Mouse (Mus musculus) liver, adult 2 months (tissue): ENCODE measurements around the gene Tcf7. TPM values are rescaled to one million over a fixed set of nuclear protein-coding genes. Genes with fewer than 3 reads are reported as not detected.

Experiments
- DNase-seq: peaks from one replicate; pipeline ENCODE4 v3.0.0-alpha.2; 2011; ENCODE audit warnings: low read depth, low spot score; ENCODE audit errors: extremely low read depth
- H3K27ac ChIP-seq: fragments of 200-500 bp; replicated peaks from 2 replicates; pipeline ENCODE4 v1.5.1; 2012; ENCODE audit warnings: low read depth, mild to moderate bottlenecking, control low read depth, inconsistent platforms, low read length; ENCODE audit not compliant: insufficient read depth
- H3K27me3 ChIP-seq: fragments of 200-500 bp; 2 replicates; pipeline ENCODE4 v1.6.1; 2012; ENCODE audit warnings: mild to moderate bottlenecking, moderate library complexity, low read length, inconsistent platforms; ENCODE audit not compliant: control insufficient read depth, insufficient read depth
- H3K36me3 ChIP-seq: fragments of 200-500 bp; 2 replicates; pipeline ENCODE4 v1.6.1; 2012; ENCODE audit warnings: low read length, inconsistent platforms; ENCODE audit not compliant: control insufficient read depth, insufficient read depth
- H3K4me1 ChIP-seq: fragments of 200-500 bp; 2 replicates; pipeline ENCODE4 v1.6.1; 2011; ENCODE audit warnings: low read length; ENCODE audit not compliant: control insufficient read depth, insufficient read depth
- H3K4me3 ChIP-seq: fragments of 200-500 bp; 2 replicates; pipeline ENCODE4 v1.5.1; 2011; ENCODE audit warnings: low read depth, mild to moderate bottlenecking, control low read depth, low read length, moderate library complexity; ENCODE audit not compliant: insufficient read depth
- H3K79me2 ChIP-seq: fragments of 200-500 bp; 2 replicates; pipeline ENCODE4 v1.6.1; 2012; ENCODE audit warnings: inconsistent platforms, mild to moderate bottlenecking, low read length, moderate library complexity; ENCODE audit not compliant: control insufficient read depth, insufficient read depth
- H3K9ac ChIP-seq: fragments of 200-500 bp; 2 replicates; pipeline ENCODE4 v1.6.1; 2012; ENCODE audit warnings: low read depth, mild to moderate bottlenecking, control low read depth, inconsistent platforms, low read length
- CTCF ChIP-seq: fragments of 200-500 bp; IDR thresholded peaks from 2 replicates; pipeline ENCODE4 v1.5.1; 2011; ENCODE audit warnings: low read depth, low read length, control low read depth
- POLR2A ChIP-seq: fragments of 200-500 bp; IDR thresholded peaks from 2 replicates; pipeline ENCODE4 v1.6.1; 2011; ENCODE audit warnings: low read length, control low read depth; ENCODE audit not compliant: insufficient read depth; ENCODE audit errors: extremely low read depth
- WGBS: fragments of 180-500 bp; shearing (Covaris S2); methylation state at CpG from one replicate; pipeline ENCODE4 v1.1.7; 2018; 5-methylcytosine and 5-hydroxymethylcytosine counted together
- polyA plus RNA-seq: library from polyadenylated mRNA; depleted of rRNA; stranded (reverse); fragments of >200 nt; gene quantifications from 2 replicates; pipeline ENCODE4 v1.2.3, GENCODE M21; 2012
- total RNA-seq: library from RNA; depleted of rRNA; stranded (reverse); fragments of >200 nt; gene quantifications from 2 replicates; pipeline ENCODE4 v1.2.3, GENCODE M21; 2014

Gene Tcf7
- total and polyA plus RNA-seq, 2 experiments: 1.1 to 7.5 TPM

- no peak overlapping the region for H3K4me3 ChIP-seq
- no peak overlapping the region for H3K27ac ChIP-seq
- no peaks in the 10 kb centered on the region for H3K27me3 ChIP-seq
- no peak for DNase-seq
- H3K36me3 ChIP-seq: no peaks in the 10 kb centered on the region
- H3K9ac ChIP-seq: no peak overlapping the region
- no peaks in the 10 kb centered on the region for H3K4me1 ChIP-seq
- H3K79me2 ChIP-seq: no peaks in the 10 kb centered on the region
- 70% methylated on average over 4 of the region's 4 CpGs for WGBS
- TF ChIP-seq POLR2A (no peak), CTCF (no peak)
These were observed 22.5 kb upstream of the Tcf7 start for GRCm38 (mm10) chr11:52305266-52305665.

GRCm38 (mm10) chr11:52302668-52303067 is 19.9 kb upstream of the Tcf7 start:
- Histone ChIP-seq H3K27ac (no peak overlapping the region), H3K9ac (no peak overlapping the region), H3K79me2 (no peaks in the 10 kb centered on the region), H3K4me1 (no peaks in the 10 kb centered on the region), H3K36me3 (no peaks in the 10 kb centered on the region), H3K4me3 (no peak overlapping the region), H3K27me3 (no peaks in the 10 kb centered on the region)
- TF ChIP-seq POLR2A (no peak), CTCF (no peak)
- 92% methylated on average over 3 of the region's 3 CpGs for WGBS
- no peak for DNase-seq

DNA sequence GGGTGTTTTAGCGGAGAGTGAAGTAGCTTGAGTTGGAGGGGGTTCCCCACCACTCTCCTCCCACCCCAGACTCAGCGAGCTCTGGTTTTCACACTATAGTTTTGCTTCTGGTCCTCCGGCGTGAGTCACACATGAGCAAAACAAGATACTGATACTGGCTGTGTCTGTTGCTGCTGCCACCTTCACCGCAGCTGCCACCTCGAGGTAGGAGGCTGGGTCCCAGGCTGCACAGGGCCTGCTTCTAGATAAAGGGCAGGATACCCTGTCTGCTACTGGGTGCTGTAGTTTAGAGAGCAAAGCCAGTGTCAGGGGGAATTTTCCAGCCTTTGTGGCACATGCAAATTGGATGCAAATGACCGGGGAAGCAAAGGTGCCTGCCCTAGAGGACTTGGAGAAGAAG is 16.9 kb upstream of the Tcf7 start:
- no peak for DNase-seq
- TF ChIP-seq CTCF: no peak
- no peak for TF ChIP-seq POLR2A
- 84% methylated on average over 7 of the region's 7 CpGs for WGBS

DNA sequence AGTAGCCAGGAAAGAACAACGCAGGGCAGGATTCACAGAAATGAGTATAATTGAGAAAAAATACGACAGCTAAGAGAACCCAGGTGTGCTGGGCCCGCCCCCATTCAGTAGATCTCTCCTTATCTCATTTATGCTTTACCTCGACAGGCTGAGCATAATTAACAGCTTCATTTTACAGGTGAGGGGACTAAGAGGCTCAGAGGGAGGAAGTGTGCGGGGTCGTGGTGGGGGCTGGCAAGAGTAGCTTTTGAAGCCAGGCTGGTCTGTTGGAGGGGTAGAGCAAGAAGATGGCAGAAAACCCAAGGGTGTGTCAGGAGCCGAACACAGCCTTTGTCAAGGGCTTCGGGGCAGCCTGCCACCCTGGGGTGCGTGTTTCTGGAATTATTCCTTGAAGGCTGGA is 16.1 kb upstream of the Tcf7 start:
- no peaks in the 10 kb centered on the region for H3K27me3 ChIP-seq
- TF ChIP-seq CTCF (no peak), POLR2A (no peak)
- DNase-seq: no peak
- H3K36me3 ChIP-seq: no peaks in the 10 kb centered on the region
- no peak overlapping the region for H3K4me3 ChIP-seq
- H3K9ac ChIP-seq: no peak overlapping the region
- 85% methylated on average over 9 of the region's 9 CpGs for WGBS
- H3K79me2 ChIP-seq: no peaks in the 10 kb centered on the region
- H3K27ac ChIP-seq: no peak overlapping the region
- no peaks in the 10 kb centered on the region for H3K4me1 ChIP-seq

More for the DNA sequence above, 16.9 kb upstream of the Tcf7 start:
- no peak overlapping the region for H3K4me3 ChIP-seq
- H3K79me2 ChIP-seq: no peaks in the 10 kb centered on the region
- no peaks in the 10 kb centered on the region for H3K36me3 ChIP-seq
- H3K9ac ChIP-seq: no peak overlapping the region
- no peaks in the 10 kb centered on the region for H3K4me1 ChIP-seq
- H3K27ac ChIP-seq: no peak overlapping the region
- no peaks in the 10 kb centered on the region for H3K27me3 ChIP-seq

DNA sequence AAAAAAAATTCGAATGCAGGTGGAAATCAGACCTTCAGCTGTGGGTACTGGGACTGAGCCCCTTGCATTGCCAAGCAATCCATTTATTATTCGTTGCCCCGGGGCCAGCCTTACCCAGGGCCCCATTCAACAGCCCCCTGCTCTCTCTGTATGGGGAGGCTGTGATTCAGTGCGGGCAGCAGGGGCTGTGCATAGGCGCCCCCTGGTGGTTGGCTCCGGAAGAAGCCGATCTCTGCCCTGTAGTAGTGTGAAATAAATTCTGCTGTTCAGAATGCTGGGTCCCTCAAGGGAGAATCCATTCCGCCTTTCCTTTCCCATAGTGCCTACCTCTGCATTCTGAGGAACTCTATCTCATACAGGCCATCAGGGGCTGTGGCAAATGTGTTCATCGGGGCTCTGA is 14.5 kb upstream of the Tcf7 start:
- Histone ChIP-seq H3K27ac (no peak overlapping the region), H3K4me1 (no peaks in the 10 kb centered on the region), H3K79me2 (no peaks in the 10 kb centered on the region), H3K4me3 (no peak overlapping the region), H3K27me3 (no peaks in the 10 kb centered on the region), H3K36me3 (no peaks in the 10 kb centered on the region), H3K9ac (no peak overlapping the region)
- WGBS: 12% methylated on average over 9 of the region's 9 CpGs
- TF ChIP-seq POLR2A (no peak), CTCF (peak; percentile 89)
- DNase-seq: peak; percentile 23

- Histone ChIP-seq H3K4me3 (no peak overlapping the region), H3K36me3 (no peaks in the 10 kb centered on the region), H3K9ac (no peak overlapping the region), H3K4me1 (no peaks in the 10 kb centered on the region), H3K27me3 (no peaks in the 10 kb centered on the region; the same call in 1 of the 2 replicates), H3K27ac (no peak overlapping the region), H3K79me2 (no peaks in the 10 kb centered on the region)
- TF ChIP-seq POLR2A (no peak), CTCF (no peak)
- 84% methylated on average over 9 of the region's 9 CpGs for whole genome bisulfite sequencing
- DNase-seq: no peak
These were observed 11.3 kb upstream of the Tcf7 start for GRCm38 (mm10) chr11:52294103-52294502.
